Mouse (Mus musculus) gastrocnemius, postnatal 14 days (tissue): Measurements from ENCODE around the gene Dstn. TPM values are rescaled to one million over a fixed set of nuclear protein-coding genes. Genes with fewer than 3 reads are reported as not detected.
A peak's percentile ranks its signal among the peaks of the same experiment; 100 is the strongest.

Experiments
- DNase-seq: peaks from one replicate; pipeline ENCODE4 v3.0.0; 2021; ENCODE audit warnings: mixed read lengths
- intact Hi-C: fragments of 180-260 bp; cut with DNase I; formaldehyde crosslinking; loops from one replicate; pipeline ENCODE4 v1.15.1; 2025; ENCODE audit warnings: low total_unique reads
- total RNA-seq, 2 experiments: library from RNA; stranded (reverse); gene quantifications; 2 replicates each; pipeline ENCODE4 v1.2.3; 2021

Gene Dstn
- total RNA-seq, 2 experiments from 2014 or later: 43.1 to 52.3 TPM

DNA sequence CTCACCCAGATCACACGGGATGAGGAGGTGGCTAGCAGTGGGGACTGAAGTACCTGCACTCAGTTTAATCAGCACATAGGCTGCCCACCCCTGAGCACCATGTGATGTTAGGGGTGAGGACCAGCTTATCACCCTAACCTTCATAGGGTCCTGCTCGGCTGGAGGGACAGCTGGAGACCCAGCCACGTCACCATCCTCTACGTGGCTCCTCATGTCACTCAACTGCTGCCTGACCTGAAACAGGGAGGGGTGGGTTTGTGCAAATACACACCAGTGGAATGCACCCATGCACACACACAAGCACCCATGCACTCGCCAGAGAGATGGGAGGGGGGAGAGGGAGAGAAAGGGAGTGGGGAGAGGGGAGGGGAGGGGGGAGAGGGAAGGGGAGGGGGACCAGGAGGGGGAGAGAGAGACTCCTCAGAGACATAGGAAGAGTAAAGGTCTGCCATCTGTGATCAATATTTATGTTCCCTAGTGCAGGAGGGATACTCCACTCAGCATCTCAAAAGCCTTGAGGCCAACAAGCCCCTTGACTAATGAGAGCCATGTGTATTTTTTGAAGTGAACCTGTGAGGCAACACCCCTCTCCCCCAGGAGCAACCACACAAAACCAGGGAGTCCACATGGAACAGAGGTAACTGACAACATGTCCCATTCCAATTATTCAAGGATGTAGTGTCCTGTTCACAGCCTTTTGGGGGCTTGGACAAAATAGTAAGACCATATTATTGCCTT lies 35.3 kb downstream of the Dstn start:
- DNase-seq: no peak
- intact Hi-C loops: no loop called here

DNA sequence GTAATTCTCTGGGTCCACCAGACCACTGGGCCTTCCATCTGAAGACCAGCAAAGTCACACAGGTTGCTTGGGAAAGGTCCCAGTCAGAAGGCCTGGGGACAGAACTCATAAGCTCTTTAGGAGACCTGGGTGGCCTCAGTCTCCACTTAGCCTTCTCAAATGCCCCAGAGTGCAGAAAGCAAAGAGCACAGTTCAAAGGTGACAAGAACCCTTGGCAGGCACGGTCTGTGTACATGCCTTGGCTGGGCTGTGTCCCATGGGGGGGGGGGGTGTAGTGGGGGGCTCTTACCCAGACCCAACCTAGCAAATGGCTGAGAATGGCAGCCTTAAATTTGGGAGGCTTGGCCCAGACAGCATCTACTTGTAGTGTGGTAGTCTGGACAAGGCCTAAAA lies 35.9 kb downstream of the Dstn start:
- no peak for DNase-seq
- intact Hi-C loops: no loop called here

DNA sequence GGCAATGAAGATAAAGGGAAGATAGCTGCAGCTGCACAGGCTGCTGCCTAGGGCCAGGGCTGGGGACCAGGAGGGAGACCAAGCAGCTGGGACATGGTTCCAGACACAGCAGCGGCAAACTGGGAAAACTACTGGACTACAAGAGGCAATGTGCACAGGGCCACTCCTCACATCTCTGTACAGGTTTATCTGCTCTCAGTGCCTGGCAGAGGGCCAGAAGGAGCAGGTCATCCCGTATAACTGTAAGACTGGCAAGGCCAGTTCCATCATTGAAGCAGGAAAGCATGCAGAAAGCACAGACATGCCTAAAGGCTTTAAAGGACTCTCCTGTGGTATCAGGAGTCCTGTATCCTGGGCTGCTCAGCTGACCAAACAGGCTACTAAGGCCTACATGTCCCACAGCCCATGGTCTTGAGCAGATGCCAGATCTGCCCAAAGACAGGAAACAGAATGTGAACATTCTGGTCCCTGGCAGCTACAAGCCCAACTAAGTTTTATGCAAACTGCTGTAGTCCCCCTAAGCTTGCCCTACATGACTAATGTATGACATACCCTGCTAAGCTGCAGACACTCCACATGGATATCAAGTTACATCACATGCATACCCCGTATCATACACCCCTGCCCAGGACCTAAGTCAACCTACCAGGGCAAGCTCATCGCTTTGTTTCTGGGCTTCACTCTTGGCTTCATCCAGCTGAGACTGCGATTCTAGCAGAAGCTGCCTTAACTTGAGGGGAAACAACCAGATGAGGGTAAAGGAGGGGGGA lies 36.6 kb downstream of the Dstn start:
- DNase-seq: no peak
- intact Hi-C loops: no loop called here

GRCm38 (mm10) chr2:143953944-143954343 lies 38.8 kb downstream of the Dstn start:
- intact Hi-C loops: no loop called here
- DNase-seq: no peak

DNA sequence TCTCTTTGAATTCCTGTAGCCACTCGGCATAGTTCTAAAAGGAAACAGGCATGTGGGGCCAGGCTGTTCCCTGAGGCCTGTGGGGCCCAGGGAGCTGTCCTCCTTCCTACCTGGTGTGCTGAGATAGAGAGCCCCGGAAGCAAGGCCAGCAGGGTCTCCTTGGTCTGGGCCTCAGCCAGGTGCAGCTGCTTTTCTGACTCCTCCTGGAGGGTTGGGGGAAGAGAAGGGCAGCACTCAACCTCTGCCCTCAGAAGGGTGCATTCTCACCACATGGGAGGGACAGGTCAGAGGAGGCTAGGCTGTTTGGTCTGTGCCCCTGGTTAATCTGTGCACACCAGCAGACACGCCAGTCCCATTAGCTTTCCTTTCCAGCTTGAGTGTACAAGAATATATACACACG lies 39.9 kb downstream of the Dstn start:
- DNase-seq: no peak
- intact Hi-C loops: no loop called here

GRCm38 (mm10) chr2:143955746-143956145 lies 40.6 kb downstream of the Dstn start:
- DNase-seq: no peak
- intact Hi-C loops: no loop called here

- no peak for DNase-seq
- intact Hi-C loops: no loop called here
Measured at GRCm38 (mm10) chr2:143962192-143962591, 47.1 kb downstream of the Dstn start.

- intact Hi-C loops: no loop called here
- DNase-seq: no peak
Measured at GRCm38 (mm10) chr2:143963318-143963717, 48.2 kb downstream of the Dstn start.

DNA sequence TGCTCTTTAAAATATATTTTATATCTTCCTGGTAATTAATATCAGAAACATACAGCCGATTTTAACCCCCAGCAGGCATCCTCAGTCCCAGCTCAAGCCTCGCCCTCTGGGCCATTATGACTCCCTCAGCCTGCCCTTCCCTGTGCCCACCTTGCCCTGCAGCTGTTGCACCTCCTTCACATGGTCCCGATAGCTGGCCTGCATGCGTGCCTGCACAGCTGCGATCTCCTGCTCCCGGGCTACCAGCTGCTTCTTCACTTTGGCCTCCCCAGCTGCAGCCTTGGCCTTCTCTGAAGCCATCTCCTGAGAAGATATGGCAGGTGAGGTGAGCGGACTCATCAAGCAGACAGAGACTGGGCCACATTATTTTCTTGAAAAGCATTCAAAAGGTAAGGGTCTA lies 54.1 kb downstream of the Dstn start:
- intact Hi-C loops: no loop called here
- no peak for DNase-seq

- DNase-seq: no peak
- intact Hi-C loops: loop anchor here (10.0 kb wide), 1 partner anchor 244 kb away; no protein-coding TSS in a partner anchor
Measured at GRCm38 (mm10) chr2:143970841-143971240, 55.7 kb downstream of the Dstn start.

DNA sequence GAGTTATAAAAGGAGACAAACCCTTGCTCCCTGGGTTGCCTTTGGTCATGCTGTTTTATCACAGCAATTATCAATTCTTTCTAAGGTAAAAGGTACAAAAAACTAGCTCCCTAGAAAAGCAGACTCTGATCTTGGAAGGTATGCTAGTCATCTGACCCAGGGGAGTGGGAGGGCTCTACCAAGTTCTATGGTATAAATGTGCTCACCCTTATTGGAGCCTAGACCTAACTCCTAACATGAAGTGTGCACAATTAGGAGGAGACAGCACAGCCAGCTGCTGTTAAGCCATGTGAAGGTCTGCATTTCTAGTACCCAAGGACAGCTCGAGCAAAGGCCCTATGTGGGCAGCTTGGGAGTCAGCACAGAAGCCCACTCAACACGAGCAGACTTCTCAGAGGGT lies 56.8 kb downstream of the Dstn start:
- intact Hi-C loops: loop anchor here (10.0 kb wide), 1 partner anchor 243 kb away; no protein-coding TSS in a partner anchor
- DNase-seq: no peak

- DNase-seq: peak; percentile 22
- intact Hi-C loops: loop anchor here (10.0 kb wide), 1 partner anchor 242 kb away; no protein-coding TSS in a partner anchor
Measured at GRCm38 (mm10) chr2:143973161-143973560, 58.0 kb downstream of the Dstn start.

GRCm38 (mm10) chr2:143975146-143975649 lies 60.1 kb downstream of the Dstn start:
- DNase-seq: no peak
- intact Hi-C loops: loop anchor here (5.0 to 10.0 kb wide), 2 partner anchors 108 to 240 kb away; no protein-coding TSS in a partner anchor

- DNase-seq: no peak
- intact Hi-C loops: loop anchor here (5.0 to 10.0 kb wide), 2 partner anchors 111 to 236 kb away; no protein-coding TSS in a partner anchor
Measured at GRCm38 (mm10) chr2:143978444-143979147, 63.5 kb downstream of the Dstn start.

- intact Hi-C loops: no loop called here
Measured at GRCm38 (mm10) chr2:143980781-143981398, 65.8 kb downstream of the Dstn start.

DNA sequence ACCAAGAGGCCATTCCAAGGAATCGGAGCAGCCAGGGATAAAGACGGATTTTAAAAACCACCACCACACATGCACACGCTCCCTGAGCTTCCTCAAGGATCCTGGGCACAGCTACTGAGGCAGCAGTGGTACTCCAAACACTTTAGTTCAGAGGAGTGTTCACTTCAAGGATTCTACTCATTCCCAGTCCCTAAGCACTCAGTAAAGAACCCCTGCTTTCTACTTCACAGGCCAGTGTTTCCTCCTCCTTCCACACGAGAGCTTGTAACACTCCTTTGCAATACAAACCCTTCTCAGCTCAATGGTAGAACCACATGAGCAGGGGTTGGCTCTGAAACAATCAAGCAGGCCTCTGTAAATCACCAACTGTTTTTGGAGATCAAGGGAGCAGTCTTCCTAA lies 67.0 kb downstream of the Dstn start:
- intact Hi-C loops: no loop called here
- no peak for DNase-seq

More at GRCm38 (mm10) chr2:143980781-143981398, 65.8 kb downstream of the Dstn start:
- DNase-seq: peak; percentile 47

- intact Hi-C loops: no loop called here
Measured at GRCm38 (mm10) chr2:143982901-143983300, 67.8 kb downstream of the Dstn start.

GRCm38 (mm10) chr2:143983482-143983881 lies 68.4 kb downstream of the Dstn start:
- intact Hi-C loops: no loop called here
- no peak for DNase-seq

More at GRCm38 (mm10) chr2:143982901-143983300, 67.8 kb downstream of the Dstn start:
- DNase-seq: no peak

GRCm38 (mm10) chr2:143987485-143987884 lies 72.4 kb downstream of the Dstn start:
- intact Hi-C loops: no loop called here
- no peak for DNase-seq
